Mouse (Mus musculus) kidney, embryonic 14.5 days (tissue): ENCODE measurements around the gene Pwp2. TPM values are rescaled to one million over a fixed set of nuclear protein-coding genes. Genes with fewer than 3 reads are reported as not detected.
A peak's percentile ranks its signal among the peaks of the same experiment; 100 is the strongest.

ENCODE experiments used
- ATAC-seq: fragments of 200-750 bp; cut with Nextera tagmentation; 2 replicates; pipeline ENCODE4 v1.8.0; 2017; ENCODE audit warnings: moderate number of reproducible peaks, mild to moderate bottlenecking, moderate TSS enrichment, moderate library complexity; ENCODE audit not compliant: low FRiP score, low TSS enrichment
- H3K27ac ChIP-seq: fragments of 300-500 bp; sonication (generic); 2 replicates; pipeline ENCODE4 v1.5.1; 2014; ENCODE audit warnings: low read depth, mild to moderate bottlenecking, low read length, moderate library complexity, mixed read lengths
- H3K27me3 ChIP-seq: fragments of 300-500 bp; sonication (generic); 2 replicates; pipeline ENCODE4 v1.6.1; 2014; ENCODE audit warnings: mild to moderate bottlenecking, low read length; ENCODE audit not compliant: control insufficient read depth, insufficient read depth
- H3K36me3 ChIP-seq: fragments of 300-500 bp; sonication (generic); 2 replicates; pipeline ENCODE4 v1.6.1; 2014; ENCODE audit warnings: low read length, mixed read lengths; ENCODE audit not compliant: control insufficient read depth, insufficient read depth
- H3K4me1 ChIP-seq: fragments of 300-500 bp; sonication (generic); 2 replicates; pipeline ENCODE4 v1.6.1; 2014; ENCODE audit warnings: low read length, mixed read lengths; ENCODE audit not compliant: control insufficient read depth, insufficient read depth
- H3K4me2 ChIP-seq: fragments of 300-500 bp; sonication (generic); replicated peaks from 2 replicates; pipeline ENCODE4 v1.6.1; 2014; ENCODE audit warnings: low read depth, mild to moderate bottlenecking, low read length
- H3K4me3 ChIP-seq: fragments of 300-500 bp; sonication (generic); 2 replicates; pipeline ENCODE4 v1.5.1; 2014; ENCODE audit warnings: mild to moderate bottlenecking, low read length
- H3K9ac ChIP-seq: fragments of 300-500 bp; sonication (generic); 2 replicates; pipeline ENCODE4 v1.6.1; 2014; ENCODE audit warnings: low read depth, mild to moderate bottlenecking, low read length, moderate library complexity
- H3K9me3 ChIP-seq: fragments of 300-500 bp; sonication (generic); 2 replicates; pipeline ENCODE4 v1.6.1; 2016; ENCODE audit warnings: low read length; ENCODE audit not compliant: control insufficient read depth
- WGBS: fragments of 180-500 bp; shearing (Covaris S2); extraction: QIAGEN DNeasy Blood & Tissue Kit; methylation state at CpG from one replicate; pipeline ENCODE4 v1.1.7; 2014; 5-methylcytosine and 5-hydroxymethylcytosine counted together
- polyA plus RNA-seq: library from polyadenylated mRNA; unstranded; fragments of >200 nt; fragmentation: Nextera tagmentation; extraction: Ambion mirVana; gene quantifications from 2 replicates; pipeline ENCODE4 v1.2.1, GENCODE M21; 2014

Gene Pwp2
- polyA plus RNA-seq, 1 experiment from 2014 or later = 19.9 TPM

GRCm38 (mm10) chr10:78159906-78160305 lies 25.0 kb downstream of the Pwp2 start:
- Histone ChIP-seq H3K9me3 (no peaks in the 10 kb centered on the region), H3K9ac (no peak overlapping the region), H3K36me3 (peaks cover 13% of the 10 kb centered on the region; the same call in 1 of the 2 replicates), H3K4me3 (peak overlapping the region; percentile 4; the same call in 1 of the 2 replicates), H3K27me3 (no peaks in the 10 kb centered on the region), H3K4me1 (peaks cover 8% of the 10 kb centered on the region), H3K4me2 (peak overlapping the region; percentile 44), H3K27ac (no peak overlapping the region)
- WGBS = 4% methylated on average over 7 of the region's 7 CpGs
- peak; percentile 83 for ATAC-seq

DNA sequence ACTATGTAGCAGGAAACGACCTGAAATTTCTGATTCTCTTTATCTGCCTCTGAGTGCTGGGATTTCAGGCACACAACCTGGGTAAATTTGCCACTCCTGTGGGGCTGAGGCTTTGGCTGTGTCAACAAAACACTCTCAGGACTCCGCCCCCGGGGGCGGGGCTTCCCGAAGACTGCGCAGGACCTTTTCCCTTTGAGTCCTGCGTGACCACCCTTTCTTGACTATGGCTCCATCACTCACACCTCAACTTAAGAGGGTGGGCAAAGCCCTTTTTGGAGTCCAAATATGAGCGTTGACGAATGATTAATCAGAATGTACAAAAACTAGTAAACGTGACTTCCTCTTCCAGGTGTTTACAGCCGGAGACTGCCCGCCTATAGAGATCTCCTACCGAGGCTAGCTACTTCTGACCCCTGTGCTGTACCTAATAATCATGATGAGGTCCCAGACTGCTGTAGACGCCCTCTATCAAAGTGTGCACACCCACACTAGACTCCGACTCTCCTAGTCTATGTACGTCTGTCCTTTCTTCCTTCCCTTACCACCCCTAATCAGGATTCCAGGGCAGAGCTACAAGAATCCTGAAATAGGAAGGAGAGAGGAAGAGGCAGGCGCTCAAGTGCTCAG lies 25.6 kb downstream of the Pwp2 start:
- WGBS = 14% methylated on average over 17 of the region's 17 CpGs
- ATAC-seq = peak; percentile 44; the same call in 1 of the 2 replicates
- H3K36me3 ChIP-seq = peaks cover 9% of the 10 kb centered on the region; the same call in 1 of the 2 replicates
- no peak overlapping the region for H3K9ac ChIP-seq
- H3K4me3 ChIP-seq = peak overlapping the region; percentile 4; the same call in 1 of the 2 replicates
- peak overlapping the region; percentile 44 for H3K4me2 ChIP-seq
- H3K4me1 ChIP-seq = peaks cover 8% of the 10 kb centered on the region
- no peaks in the 10 kb centered on the region for H3K27me3 ChIP-seq
- no peak overlapping the region for H3K27ac ChIP-seq
- no peaks in the 10 kb centered on the region for H3K9me3 ChIP-seq

- H3K9me3 ChIP-seq = no peaks in the 10 kb centered on the region
- H3K4me1 ChIP-seq = peaks cover 8% of the 10 kb centered on the region
- H3K4me2 ChIP-seq = no peak overlapping the region
- H3K27me3 ChIP-seq = no peaks in the 10 kb centered on the region
- no peak overlapping the region for H3K9ac ChIP-seq
- no peak overlapping the region for H3K4me3 ChIP-seq
- no peaks in the 10 kb centered on the region; the same call in 1 of the 2 replicates for H3K36me3 ChIP-seq
- WGBS = 81% methylated on average over 15 of the region's 15 CpGs
- no peak for ATAC-seq
- H3K27ac ChIP-seq = no peak overlapping the region
Observed at GRCm38 (mm10) chr10:78158041-78158440, 26.9 kb downstream of the Pwp2 start.

GRCm38 (mm10) chr10:78156926-78157325 lies 28.0 kb downstream of the Pwp2 start:
- ATAC-seq = no peak
- no peaks in the 10 kb centered on the region for H3K9me3 ChIP-seq
- 77% methylated on average over 6 of the region's 6 CpGs for WGBS
- no peaks in the 10 kb centered on the region; the same call in 1 of the 2 replicates for H3K36me3 ChIP-seq
- no peak overlapping the region for H3K4me2 ChIP-seq
- no peak overlapping the region for H3K9ac ChIP-seq
- no peaks in the 10 kb centered on the region for H3K27me3 ChIP-seq
- no peak overlapping the region for H3K27ac ChIP-seq
- peaks cover 8% of the 10 kb centered on the region for H3K4me1 ChIP-seq
- H3K4me3 ChIP-seq = no peak overlapping the region

DNA sequence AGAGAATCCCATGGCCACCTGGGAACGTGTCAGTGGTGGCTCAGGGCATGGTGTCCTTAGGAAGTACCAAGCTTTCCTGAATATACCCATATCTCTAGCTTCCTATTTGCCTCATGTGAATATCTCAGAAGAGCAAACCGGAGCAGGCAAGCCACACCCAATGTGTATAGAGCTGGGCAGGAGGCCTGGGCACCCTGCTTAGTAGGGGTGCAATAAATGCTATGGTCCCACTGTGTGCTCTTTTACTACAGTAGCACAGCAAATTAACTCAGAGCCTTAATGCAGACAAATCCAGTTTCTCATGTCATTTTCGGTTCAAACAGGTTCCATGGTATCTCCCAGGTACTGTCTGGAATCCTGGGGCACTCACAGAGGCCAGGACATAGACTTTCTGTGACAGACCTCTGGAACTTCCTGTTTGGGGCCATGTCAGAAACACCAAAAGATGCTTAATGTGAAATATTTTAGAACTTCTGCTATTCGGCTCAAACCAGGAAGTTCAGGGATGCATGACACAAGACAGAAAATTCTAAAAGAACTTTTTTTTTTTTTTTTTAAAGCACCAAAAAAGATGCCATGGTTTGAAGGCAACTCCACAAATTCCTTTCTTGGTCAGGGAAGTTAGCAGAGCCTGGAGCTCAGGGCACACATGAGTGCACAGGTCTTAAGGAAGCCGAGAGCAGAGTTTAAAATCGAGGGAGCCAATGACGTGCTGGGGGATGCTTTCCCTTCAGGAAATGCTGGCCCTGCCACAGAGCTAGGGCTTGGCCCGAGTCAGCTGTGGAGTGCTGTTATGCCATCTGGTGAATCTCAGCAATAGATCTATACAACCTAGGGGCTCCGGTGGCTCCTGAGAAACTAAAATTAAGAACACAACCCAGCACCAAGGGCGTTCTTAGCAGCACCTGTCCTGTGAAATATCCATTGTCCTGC lies 35.8 kb downstream of the Pwp2 start:
- Histone ChIP-seq H3K36me3 (no peaks in the 10 kb centered on the region), H3K9me3 (no peaks in the 10 kb centered on the region), H3K4me2 (no peak overlapping the region), H3K27ac (no peak overlapping the region), H3K4me3 (no peak overlapping the region), H3K9ac (no peak overlapping the region), H3K27me3 (no peaks in the 10 kb centered on the region), H3K4me1 (no peaks in the 10 kb centered on the region)
- 62% methylated on average over 10 of the region's 10 CpGs for WGBS
- no peak for ATAC-seq

- no peak for ATAC-seq
- 85% methylated on average over 4 of the region's 4 CpGs for WGBS
Observed at GRCm38 (mm10) chr10:78147908-78148441, 37.0 kb downstream of the Pwp2 start.

GRCm38 (mm10) chr10:78143727-78144505 lies 41.0 kb downstream of the Pwp2 start:
- Histone ChIP-seq H3K27me3 (no peaks in the 10 kb centered on the region), H3K4me2 (no peak overlapping the region), H3K9ac (no peak overlapping the region), H3K9me3 (no peaks in the 10 kb centered on the region), H3K27ac (no peak overlapping the region), H3K4me3 (no peak overlapping the region), H3K4me1 (peaks cover 11% of the 10 kb centered on the region; the same call in 1 of the 2 replicates), H3K36me3 (no peaks in the 10 kb centered on the region)
- ATAC-seq = no peak
- 63% methylated on average over 8 of the region's 8 CpGs for WGBS

More at GRCm38 (mm10) chr10:78147908-78148441, 37.0 kb downstream of the Pwp2 start:
- no peaks in the 10 kb centered on the region for H3K27me3 ChIP-seq
- no peaks in the 10 kb centered on the region for H3K36me3 ChIP-seq
- H3K27ac ChIP-seq = no peak overlapping the region
- H3K4me2 ChIP-seq = no peak overlapping the region
- no peaks in the 10 kb centered on the region for H3K9me3 ChIP-seq
- H3K4me3 ChIP-seq = no peak overlapping the region
- H3K9ac ChIP-seq = no peak overlapping the region
- H3K4me1 ChIP-seq = no peaks in the 10 kb centered on the region

DNA sequence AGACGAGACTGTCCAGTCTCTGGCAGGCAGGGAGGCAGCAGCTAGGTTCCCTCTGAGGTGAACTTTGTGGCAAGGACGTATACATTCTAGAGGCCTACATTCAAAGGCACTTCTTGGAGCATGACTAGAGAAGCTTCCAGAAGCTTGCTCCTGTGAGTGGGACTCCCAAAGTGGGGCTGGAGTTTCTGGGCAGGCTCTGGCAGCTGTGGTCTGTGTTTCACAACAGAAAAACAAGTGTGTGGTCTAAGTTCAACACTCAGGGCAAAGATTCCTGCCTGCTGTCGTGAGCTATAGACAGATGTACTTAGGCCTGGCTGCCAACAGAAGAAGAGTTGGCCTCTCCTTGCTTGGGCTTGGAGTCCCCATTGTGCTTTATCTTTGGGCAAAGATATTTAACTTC lies 44.1 kb downstream of the Pwp2 start:
- Histone ChIP-seq H3K4me2 (no peak overlapping the region), H3K36me3 (no peaks in the 10 kb centered on the region), H3K9ac (no peak overlapping the region), H3K27me3 (no peaks in the 10 kb centered on the region), H3K4me3 (no peak overlapping the region), H3K27ac (no peak overlapping the region), H3K4me1 (peaks cover 16% of the 10 kb centered on the region; the same call in 1 of the 2 replicates), H3K9me3 (no peaks in the 10 kb centered on the region)
- 79% methylated on average over 3 of the region's 3 CpGs for WGBS
- ATAC-seq = no peak
